ENCODE assay signal across 30 mouse cellular contexts in the genomic region with DNA sequence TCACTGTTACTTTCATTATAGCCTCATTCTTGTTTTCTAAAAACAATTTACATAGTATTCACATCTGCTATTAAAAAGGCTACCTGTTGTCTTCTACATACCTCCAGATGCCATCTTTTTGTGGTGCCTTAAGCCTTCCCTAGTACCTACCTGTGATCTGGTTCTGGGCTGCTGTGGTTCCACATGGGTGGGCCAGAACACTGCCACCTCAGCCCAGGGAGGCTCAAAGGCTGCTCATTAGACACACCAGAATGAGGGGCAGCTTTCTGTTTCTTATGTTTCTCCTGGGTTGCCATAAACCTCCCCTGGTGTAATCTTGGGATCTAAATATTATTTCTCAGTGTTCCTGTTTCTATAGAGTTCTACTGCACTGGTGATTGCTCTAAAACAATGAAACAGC. TPM values are rescaled to one million over a fixed set of nuclear protein-coding genes. Genes with fewer than 3 reads are reported as not detected.
DNase-seq lines count a peak whose midpoint lies in the region; ATAC-seq and TF ChIP-seq lines count a peak whose summit lies in the region.
"Had no signal": no experiment of that assay in that cellular context is flagged by ENCODE, and none has a peak within 500 bp of the region (broad histone marks: within the 10 kb centered on the region; RNA-seq: fewer than 3 reads in every experiment).

No protein-coding gene starts in this region.

- H3K27me3 ChIP-seq in kidney, embryonic 14.5 days (ENCODE audit: control insufficient read depth, insufficient read depth, low read length), result no peaks in the 10 kb centered on the region
- no peaks in the 10 kb centered on the region for H3K27me3 ChIP-seq in kidney, postnatal 0 days (ENCODE audit: insufficient read depth, low read length)
- no peaks in the 10 kb centered on the region for H3K27me3 ChIP-seq in intestine, embryonic 16.5 days (replicated peaks; ENCODE audit: control insufficient read depth, insufficient read depth, low read length)
- H3K27me3 ChIP-seq: embryonic facial prominence, embryonic 13.5 days; forebrain, embryonic 12.5 days; forebrain, embryonic 15.5 days; heart, embryonic 13.5 days had no signal

- peak overlapping the region; percentile 83 for H3K27ac ChIP-seq in gastrocnemius, adult 2 months
- no peak overlapping the region for H3K27ac ChIP-seq in kidney, embryonic 14.5 days (ENCODE audit: low read depth, low read length)
- H3K27ac ChIP-seq in kidney, postnatal 0 days, result 0 out of 2 replicates have a peak overlapping the region, but pooled peaks have one; percentile 47
- no peak overlapping the region for H3K27ac ChIP-seq in intestine, embryonic 16.5 days (ENCODE audit: low read length)
- H3K27ac ChIP-seq: embryonic facial prominence, embryonic 10.5 days; embryonic facial prominence, embryonic 13.5 days; forebrain, embryonic 12.5 days; forebrain, embryonic 15.5 days; heart, embryonic 13.5 days; hindbrain, embryonic 14.5 days had no signal

- H3K4me3 ChIP-seq in gastrocnemius, adult 2 months, result no peak overlapping the region
- H3K4me3 ChIP-seq in kidney, embryonic 14.5 days (ENCODE audit: low read length), result no peak overlapping the region
- no peak overlapping the region for H3K4me3 ChIP-seq in kidney, postnatal 0 days (replicated peaks; ENCODE audit: low read depth, low read length)
- H3K4me3 ChIP-seq in intestine, embryonic 16.5 days (ENCODE audit: low read length), result no peak overlapping the region
- H3K4me3 ChIP-seq: embryonic facial prominence, embryonic 10.5 days; embryonic facial prominence, embryonic 13.5 days; erythroblast, embryonic 14.5 days; forebrain, embryonic 12.5 days; forebrain, embryonic 15.5 days; heart, embryonic 13.5 days had no signal

- H3K36me3 ChIP-seq in kidney, embryonic 14.5 days (ENCODE audit: control insufficient read depth, insufficient read depth, low read length), result no peaks in the 10 kb centered on the region
- no peaks in the 10 kb centered on the region for H3K36me3 ChIP-seq in kidney, postnatal 0 days (ENCODE audit: insufficient read depth, low read length)
- H3K36me3 ChIP-seq in intestine, embryonic 16.5 days (ENCODE audit: control insufficient read depth, insufficient read depth, low read length), result no peaks in the 10 kb centered on the region
- H3K36me3 ChIP-seq: embryonic facial prominence, embryonic 10.5 days; embryonic facial prominence, embryonic 13.5 days; forebrain, embryonic 12.5 days; forebrain, embryonic 15.5 days; heart, embryonic 13.5 days had no signal

- no peaks in the 10 kb centered on the region for H3K9me3 ChIP-seq in kidney, embryonic 14.5 days (ENCODE audit: control insufficient read depth, low read length)
- no peaks in the 10 kb centered on the region for H3K9me3 ChIP-seq in kidney, postnatal 0 days (replicated peaks; ENCODE audit: low read length)
- no peaks in the 10 kb centered on the region for H3K9me3 ChIP-seq in intestine, embryonic 16.5 days (ENCODE audit: control insufficient read depth, low read length)
- H3K9me3 ChIP-seq: embryonic facial prominence, embryonic 10.5 days; embryonic facial prominence, embryonic 13.5 days; forebrain, embryonic 12.5 days; forebrain, embryonic 15.5 days; heart, embryonic 13.5 days had no signal

- H3K4me2 ChIP-seq in kidney, embryonic 14.5 days (replicated peaks; ENCODE audit: low read depth, low read length), result no peak overlapping the region
- no peak overlapping the region for H3K4me2 ChIP-seq in kidney, postnatal 0 days (ENCODE audit: low read length)
- H3K4me2 ChIP-seq in intestine, embryonic 16.5 days (ENCODE audit: low read depth, low read length), result no peak overlapping the region
- H3K4me2 ChIP-seq: embryonic facial prominence, embryonic 13.5 days; forebrain, embryonic 12.5 days; forebrain, embryonic 15.5 days; heart, embryonic 13.5 days; hindbrain, embryonic 14.5 days had no signal

- no peaks in the 10 kb centered on the region for H3K4me1 ChIP-seq in kidney, embryonic 14.5 days (ENCODE audit: control insufficient read depth, insufficient read depth, low read length)
- no peaks in the 10 kb centered on the region for H3K4me1 ChIP-seq in kidney, postnatal 0 days (replicated peaks; ENCODE audit: insufficient read depth, low read length)
- no peaks in the 10 kb centered on the region for H3K4me1 ChIP-seq in intestine, embryonic 16.5 days (ENCODE audit: control insufficient read depth, insufficient read depth, low read length)
- H3K4me1 ChIP-seq: embryonic facial prominence, embryonic 10.5 days; embryonic facial prominence, embryonic 13.5 days; forebrain, embryonic 12.5 days; forebrain, embryonic 15.5 days; heart, embryonic 13.5 days had no signal

- TF ChIP-seq CTCF in gastrocnemius, adult 2 months (IDR thresholded peaks at IDR 0.05), result no peak
- TF ChIP-seq CTCF in kidney, postnatal 0 days (IDR thresholded peaks at IDR 0.05; ENCODE audit: low read depth), result no peak; the same call in 1 of the 2 replicates

- no peak overlapping the region for H3K9ac ChIP-seq in kidney, embryonic 14.5 days (ENCODE audit: low read depth, low read length)
- H3K9ac ChIP-seq in kidney, postnatal 0 days (ENCODE audit: low read depth, low read length), result peak overlapping the region; percentile 19; the same call in 1 of the 2 replicates
- H3K9ac ChIP-seq in intestine, embryonic 16.5 days (ENCODE audit: low read depth, low read length), result no peak overlapping the region
- H3K9ac ChIP-seq: embryonic facial prominence, embryonic 13.5 days; forebrain, embryonic 12.5 days; forebrain, embryonic 15.5 days; heart, embryonic 13.5 days; hindbrain, embryonic 14.5 days had no signal

- no peak for ATAC-seq in kidney, embryonic 14.5 days (ENCODE audit: low FRiP score, low TSS enrichment)
- ATAC-seq in kidney, postnatal 0 days (replicated peaks; ENCODE audit: low FRiP score, low read depth), result peak; percentile 73; the same call in 1 of the 2 replicates
- no peak for ATAC-seq in intestine, embryonic 16.5 days
- ATAC-seq: activated CD4-positive, CD25-positive, alpha-beta regulatory T cell, adult 4 months; forebrain, embryonic 15.5 days had no signal

- intact Hi-C loops in gastrocnemius, adult 2 months (cut with DNase I), result loop anchor here (5.0 kb wide), 1 partner anchor 35 kb away; no protein-coding TSS in a partner anchor
- intact Hi-C loops in gastrocnemius, postnatal 14 days (cut with DNase I; ENCODE audit: low total_unique reads), result no loop called here

- no peak for DNase-seq in gastrocnemius, adult 2 months
- DNase-seq in gastrocnemius, postnatal 14 days, result no peak
- peak; percentile 61 for DNase-seq in kidney, adult 9 months
- peak; percentile 16 for DNase-seq in kidney, postnatal 0 days (ENCODE audit: low spot score)
- no peak for DNase-seq in kidney, postnatal 10 days
- DNase-seq: adrenal gland, adult 8-10 months; adrenal gland, postnatal 25 days; cerebellum, adult 11-12 months; cerebellum, adult 8-10 months; cerebellum, postnatal 10 days; cerebellum, postnatal 36 days; embryo, embryonic 11 days; gastrocnemius, postnatal 10 days; heart, adult 18-20 months; heart, postnatal 14 days; heart, postnatal 4 days had no signal

RNA-seq across cellular contexts. Expression of gene Pcx, which starts 31.8 kb away (rescaled TPM):
- total RNA-seq in gastrocnemius, adult 2 months (2021), result 100 to 1,000 TPM in 1 of 2 experiments, 10 to 100 TPM in 1; 94.6 to 119 TPM
- 10 to 100 TPM; 16.1 to 17.4 TPM for total RNA-seq in gastrocnemius, postnatal 14 days (2021)
- 10.0 and 16.7 TPM in 2 replicates for polyA plus RNA-seq in kidney, embryonic 14.5 days (2014; fragmentation: Nextera tagmentation; extraction: Ambion mirVana)
- polyA plus RNA-seq in kidney, postnatal 0 days (2015; fragmentation: Nextera tagmentation; extraction: Ambion mirVana), result 57.6 and 66.9 TPM in 2 replicates
- polyA plus RNA-seq in intestine, embryonic 16.5 days (2015; fragmentation: Nextera tagmentation; extraction: Ambion mirVana), result 16.6 and 17.7 TPM in 2 replicates

RNA-seq across cellular contexts. Expression of gene 2010003K11Rik, which starts 43.7 kb away (rescaled TPM):
- total RNA-seq in gastrocnemius, adult 2 months (2021), result not detected
- total RNA-seq in gastrocnemius, postnatal 14 days (2021), result not detected
- not detected in 2 replicates for polyA plus RNA-seq in kidney, embryonic 14.5 days (2014; fragmentation: Nextera tagmentation; extraction: Ambion mirVana)
- 0.57 and 0.61 TPM in 2 replicates for polyA plus RNA-seq in kidney, postnatal 0 days (2015; fragmentation: Nextera tagmentation; extraction: Ambion mirVana)
- 21.6 and 35.7 TPM in 2 replicates for polyA plus RNA-seq in intestine, embryonic 16.5 days (2015; fragmentation: Nextera tagmentation; extraction: Ambion mirVana)
- total RNA-seq: ES-E14; gastrocnemius, postnatal 10 days; heart, postnatal 4 days had no signal
- polyA plus RNA-seq: activated CD4-positive, CD25-positive, alpha-beta regulatory T cell, adult 4 months; brain, embryonic 14.5 days; cortical plate, adult 2 months; embryonic facial prominence, embryonic 10.5 days; embryonic facial prominence, embryonic 13.5 days; erythroblast, embryonic 14.5 days; forebrain, embryonic 12.5 days; forebrain, embryonic 15.5 days; heart, embryonic 13.5 days; hindbrain, embryonic 11.5 days; hindbrain, embryonic 14.5 days had no signal

Comparison
In these comparisons a context has a peak if more than half of its experiments do, and no peak if none do; other contexts are left out.
1. DNase-seq: peak in kidney, adult 9 months (single experiment) and kidney, postnatal 0 days (single experiment); none in gastrocnemius, adult 2 months (single experiment), gastrocnemius, postnatal 14 days (single experiment) and kidney, postnatal 10 days (single experiment).
2. H3K27ac ChIP-seq: peak in gastrocnemius, adult 2 months (single experiment) and kidney, postnatal 0 days (single experiment); none in kidney, embryonic 14.5 days (single experiment) and intestine, embryonic 16.5 days (single experiment).
3. RNA of gene 2010003K11Rik, which starts 43.7 kb away (polyA plus RNA-seq): 21.6 to 35.7 TPM in intestine, embryonic 16.5 days; 0.57 to 0.61 TPM in kidney, postnatal 0 days and not detected in kidney, embryonic 14.5 days; every median in the first group is over 10 times any median in the second.